Mouse (Mus musculus) macrophage (primary cell): ENCODE measurements around the gene Lamc2. TPM values are rescaled to one million over a fixed set of nuclear protein-coding genes. Genes with fewer than 3 reads are reported as not detected.

Experiments used
- H3K27ac ChIP-seq: fragments of 350-480 bp; formaldehyde crosslinking; 2 replicates; pipeline ENCODE4 v1.9.0; 2021
- H3K36me3 ChIP-seq: fragments of 350-480 bp; formaldehyde crosslinking; 2 replicates; pipeline ENCODE4 v1.9.0; 2021; ENCODE audit errors: inconsistent target
- H3K4me3 ChIP-seq: fragments of 350-480 bp; formaldehyde crosslinking; 2 replicates; pipeline ENCODE4 v1.9.0; 2021; ENCODE audit errors: inconsistent target
- H3K79me2 ChIP-seq: fragments of 350-480 bp; formaldehyde crosslinking; 2 replicates; pipeline ENCODE4 v1.9.0; 2021; ENCODE audit errors: inconsistent target
- WGBS: methylation state at CpG from one replicate; pipeline ENCODE4 v1.1.7; 2026; ENCODE audit warnings: inconsistent platforms; ENCODE audit not compliant: missing documents; 5-methylcytosine and 5-hydroxymethylcytosine counted together
- polyA plus RNA-seq: library from polyadenylated mRNA; stranded (reverse); fragments of 250-400 nt; gene quantifications from 3 replicates; pipeline ENCODE4 v1.2.4, GENCODE M21; 2018; ENCODE audit warnings: inconsistent platforms

The Lamc2 gene
- polyA plus RNA-seq, 1 experiment from 2014 or later = not detected

DNA sequence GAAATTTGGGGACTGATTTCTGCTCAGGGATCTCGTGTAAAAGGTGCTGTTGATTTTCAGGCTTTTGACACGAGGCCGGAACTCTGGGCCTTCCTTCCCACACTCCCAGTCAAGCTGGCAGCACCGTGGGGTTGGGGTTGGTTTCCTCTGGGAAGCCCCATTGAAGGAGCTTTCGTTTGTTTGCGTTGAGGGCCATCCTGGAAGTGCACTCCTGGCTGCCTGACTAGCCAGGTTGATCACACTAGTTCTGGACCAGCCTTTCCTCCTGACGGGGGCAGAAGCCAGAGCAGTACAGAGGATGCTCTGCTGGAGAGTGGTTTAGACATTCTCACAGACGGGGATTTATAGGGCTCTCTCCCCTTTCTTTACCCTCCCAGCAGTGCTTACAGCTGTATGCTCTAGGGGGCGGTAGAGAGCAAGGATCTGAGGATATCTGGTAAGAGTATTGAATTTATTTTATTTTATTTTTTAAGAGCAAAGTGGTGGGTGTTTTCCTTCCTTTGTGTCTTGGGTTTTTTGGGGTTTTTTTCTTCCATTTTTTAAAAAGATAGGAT is 84.8 kb downstream of the Lamc2 start:
- 16% methylated on average over 9 of the region's 9 CpGs for WGBS
- H3K4me3 ChIP-seq = no peak overlapping the region
- no peak overlapping the region for H3K27ac ChIP-seq

DNA sequence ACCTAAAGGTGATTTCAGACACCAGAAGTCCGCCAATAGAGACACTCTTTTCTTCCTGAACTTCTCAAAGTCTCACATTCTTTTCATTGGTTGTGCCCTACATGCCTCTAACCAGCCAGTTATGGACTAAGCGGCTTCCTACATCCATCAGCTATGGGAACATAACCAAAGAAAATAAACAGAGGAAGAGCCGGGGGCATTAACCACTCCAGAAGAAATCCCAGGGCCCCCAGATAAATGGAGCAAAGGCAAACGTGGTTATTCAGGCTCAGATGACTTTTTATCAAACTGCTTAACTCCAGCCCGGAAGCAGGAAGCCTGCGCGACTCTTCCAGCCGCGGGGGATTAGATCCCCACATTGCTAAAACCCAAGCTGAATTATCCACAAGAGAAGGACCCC is 85.3 kb downstream of the Lamc2 start:
- WGBS = 40% methylated on average over 9 of the region's 9 CpGs
- no peaks in the 10 kb centered on the region for H3K79me2 ChIP-seq
- no peak overlapping the region for H3K4me3 ChIP-seq
- H3K27ac ChIP-seq = no peak overlapping the region
- H3K36me3 ChIP-seq = no peaks in the 10 kb centered on the region

More for the DNA sequence above, 84.8 kb downstream of the Lamc2 start:
- Histone ChIP-seq H3K79me2 (no peaks in the 10 kb centered on the region), H3K36me3 (no peaks in the 10 kb centered on the region)

DNA sequence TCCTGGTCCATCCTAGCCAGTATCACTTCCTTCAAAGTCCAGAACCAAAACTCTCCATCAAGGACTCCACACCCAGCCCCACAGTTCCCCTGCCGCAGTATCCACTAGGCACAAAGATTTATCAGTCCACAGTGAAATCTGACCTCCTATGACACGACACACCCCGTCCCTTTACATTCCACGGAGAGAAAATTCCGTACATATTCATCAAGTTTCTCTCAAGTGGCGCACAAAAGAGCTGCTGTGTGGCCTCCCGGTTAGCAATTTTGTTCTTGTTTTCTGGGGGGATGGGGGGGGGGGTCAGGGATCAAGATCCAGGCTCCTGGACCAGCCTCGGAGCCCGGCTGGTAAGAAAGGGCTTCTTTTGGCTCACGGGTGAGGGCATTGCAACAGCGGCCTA is 87.7 kb downstream of the Lamc2 start:
- Histone ChIP-seq H3K79me2 (no peaks in the 10 kb centered on the region), H3K4me3 (no peak overlapping the region), H3K27ac (no peak overlapping the region), H3K36me3 (no peaks in the 10 kb centered on the region)
- WGBS = 93% methylated on average over 11 of the region's 11 CpGs

GRCm38 (mm10) chr1:153097017-153097675 is 89.1 kb downstream of the Lamc2 start:
- Histone ChIP-seq H3K79me2 (no peaks in the 10 kb centered on the region), H3K27ac (no peak overlapping the region), H3K36me3 (no peaks in the 10 kb centered on the region), H3K4me3 (no peak overlapping the region)
- WGBS = 89% methylated on average over 6 of the region's 6 CpGs

DNA sequence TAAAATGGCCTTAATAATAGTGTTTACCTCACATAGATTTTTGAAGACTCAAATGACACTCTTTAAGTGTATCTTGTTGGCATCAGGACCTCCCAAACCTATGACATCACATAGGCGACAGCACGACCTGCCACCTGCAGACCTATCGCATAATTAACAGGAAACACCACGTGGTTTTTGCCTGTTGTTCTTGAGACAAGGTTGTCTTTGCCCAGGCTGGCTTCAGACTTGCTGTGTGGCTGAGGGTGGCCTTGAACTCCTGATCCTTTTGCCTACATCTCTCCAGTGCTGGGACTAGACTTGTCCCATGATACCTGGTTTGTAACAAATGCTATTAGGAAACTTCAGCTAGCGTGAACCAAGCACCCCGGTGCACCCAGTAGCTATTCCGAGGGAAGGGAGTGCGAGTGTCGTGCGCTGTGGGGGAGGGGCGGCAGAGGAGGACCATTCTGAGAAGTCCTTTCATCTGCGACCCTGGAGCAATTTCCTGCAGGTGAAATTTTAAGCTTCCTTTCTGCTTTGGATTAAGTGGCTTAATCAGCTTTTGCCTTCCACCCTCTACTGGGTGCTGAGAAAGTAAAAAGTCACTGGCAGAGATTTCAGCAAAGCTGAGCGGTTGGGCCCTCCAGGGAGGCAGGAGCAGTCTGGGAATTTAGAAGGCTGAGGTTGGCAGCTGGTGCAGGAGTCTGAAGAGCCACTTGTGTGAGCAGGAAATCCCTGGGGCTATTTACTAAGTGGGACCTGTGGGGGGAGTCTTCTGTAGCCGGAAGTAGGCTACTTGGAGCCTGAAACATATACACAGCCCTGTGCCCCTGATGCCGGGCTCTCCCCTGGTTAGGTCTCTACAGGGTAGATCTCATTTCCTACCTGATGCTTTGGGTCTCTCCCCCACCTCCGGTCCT is 90.2 kb downstream of the Lamc2 start:
- H3K27ac ChIP-seq = no peak overlapping the region
- 22% methylated on average over 16 of the region's 16 CpGs for WGBS
- H3K79me2 ChIP-seq = no peaks in the 10 kb centered on the region
- no peak overlapping the region for H3K4me3 ChIP-seq
- no peaks in the 10 kb centered on the region for H3K36me3 ChIP-seq

DNA sequence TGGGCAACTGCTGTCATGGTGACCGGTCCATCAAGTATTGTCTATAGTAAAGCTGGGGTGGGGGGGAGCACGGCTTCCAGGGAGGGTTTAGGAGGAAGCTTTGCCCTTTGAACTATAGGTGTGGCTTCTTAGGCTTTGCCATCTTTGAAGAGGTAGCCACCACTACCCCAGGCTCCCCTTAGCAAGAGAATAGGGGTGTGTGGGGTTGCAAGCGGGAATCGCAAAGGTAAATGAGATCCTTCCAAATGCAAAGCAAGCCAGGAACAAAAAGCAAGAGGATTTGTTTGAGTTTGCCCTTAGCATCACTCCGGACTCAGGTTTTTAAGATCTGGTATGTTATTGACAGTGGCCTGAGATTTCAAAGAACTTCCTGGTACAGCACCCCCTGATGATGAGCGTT is 90.9 kb downstream of the Lamc2 start:
- H3K36me3 ChIP-seq = no peaks in the 10 kb centered on the region
- H3K4me3 ChIP-seq = no peak overlapping the region
- no peak overlapping the region for H3K27ac ChIP-seq
- H3K79me2 ChIP-seq = no peaks in the 10 kb centered on the region
- WGBS = 73% methylated on average over 6 of the region's 6 CpGs

GRCm38 (mm10) chr1:153094226-153095076 is 91.8 kb downstream of the Lamc2 start:
- 48% methylated on average over 10 of the region's 12 CpGs for WGBS
- no peak overlapping the region for H3K4me3 ChIP-seq
- H3K36me3 ChIP-seq = no peaks in the 10 kb centered on the region
- H3K79me2 ChIP-seq = no peaks in the 10 kb centered on the region
- no peak overlapping the region for H3K27ac ChIP-seq

GRCm38 (mm10) chr1:153093581-153093980 is 92.7 kb downstream of the Lamc2 start:
- Histone ChIP-seq H3K79me2 (no peaks in the 10 kb centered on the region), H3K4me3 (no peak overlapping the region), H3K36me3 (no peaks in the 10 kb centered on the region)

DNA sequence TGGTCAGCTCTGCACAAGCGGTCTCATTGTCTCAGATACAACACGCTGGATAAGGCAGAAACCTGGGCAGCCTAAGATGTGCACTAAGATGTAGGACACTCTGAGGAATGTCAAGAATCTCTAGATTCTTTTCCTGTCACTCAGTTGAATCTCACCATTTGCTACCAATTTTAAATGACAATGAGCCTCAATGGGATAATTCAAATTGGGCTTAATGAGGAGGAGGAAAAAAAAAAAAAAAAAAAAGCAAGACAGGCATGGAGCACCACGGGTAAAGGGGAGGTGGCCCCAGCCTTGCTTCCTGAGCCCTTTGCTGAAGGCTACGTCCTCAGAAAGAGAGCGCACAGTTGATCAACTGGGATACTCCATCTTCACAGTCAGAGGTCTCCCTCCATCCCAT is 93.1 kb downstream of the Lamc2 start:
- 71% methylated on average over 5 of the region's 5 CpGs for WGBS

More at GRCm38 (mm10) chr1:153093581-153093980, 92.7 kb downstream of the Lamc2 start:
- WGBS = 67% methylated on average over 4 of the region's 4 CpGs
- no peak overlapping the region for H3K27ac ChIP-seq

GRCm38 (mm10) chr1:153092237-153092975 is 93.8 kb downstream of the Lamc2 start:
- Histone ChIP-seq H3K27ac (no peak overlapping the region), H3K4me3 (no peak overlapping the region)

More for the DNA sequence above, 93.1 kb downstream of the Lamc2 start:
- no peak overlapping the region for H3K4me3 ChIP-seq
- no peaks in the 10 kb centered on the region for H3K36me3 ChIP-seq
- no peak overlapping the region for H3K27ac ChIP-seq
- H3K79me2 ChIP-seq = no peaks in the 10 kb centered on the region

DNA sequence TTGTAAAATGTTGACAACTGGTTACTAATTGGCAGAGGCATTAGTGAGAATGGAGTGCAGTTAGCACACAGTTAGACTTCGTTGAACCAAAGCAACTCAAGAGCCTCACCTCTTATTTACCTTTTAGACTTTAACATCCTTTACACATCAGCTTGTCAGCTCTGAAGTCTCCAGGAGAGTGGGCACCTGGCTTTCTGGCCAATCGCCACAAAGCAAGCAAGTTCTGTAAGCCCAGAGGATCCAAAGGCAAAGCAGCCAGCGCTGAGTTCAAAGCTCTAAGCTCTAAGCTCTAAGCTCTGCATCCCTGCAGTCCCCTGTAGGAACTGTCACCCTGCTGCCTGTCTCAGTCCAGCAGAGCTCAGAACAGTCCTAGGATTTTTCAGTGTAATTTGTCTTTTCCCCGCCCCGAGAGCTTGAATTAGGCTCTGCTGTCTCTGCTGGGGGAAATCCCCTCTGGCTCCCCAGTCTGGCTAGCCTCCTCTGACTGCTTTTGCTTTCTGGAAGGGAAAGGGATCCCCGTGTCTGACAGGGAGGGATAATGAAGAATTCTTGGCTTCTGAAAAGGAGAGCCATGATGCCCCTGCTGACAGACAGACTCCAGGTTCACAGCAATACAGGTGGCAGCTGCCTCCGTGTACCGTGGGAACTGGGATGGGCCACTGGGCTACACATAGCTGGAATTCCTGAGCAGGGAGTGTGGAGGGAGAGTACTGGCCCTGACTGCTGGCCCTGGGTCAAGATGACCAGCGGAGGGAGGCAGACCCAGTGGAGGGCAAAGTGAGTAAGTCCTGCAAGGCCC is 94.6 kb downstream of the Lamc2 start:
- Histone ChIP-seq H3K27ac (no peak overlapping the region), H3K36me3 (no peaks in the 10 kb centered on the region), H3K4me3 (no peak overlapping the region), H3K79me2 (no peaks in the 10 kb centered on the region)
- WGBS = 66% methylated on average over 9 of the region's 9 CpGs

More at GRCm38 (mm10) chr1:153092237-153092975, 93.8 kb downstream of the Lamc2 start:
- H3K36me3 ChIP-seq = no peaks in the 10 kb centered on the region
- 63% methylated on average over 5 of the region's 5 CpGs for WGBS
- no peaks in the 10 kb centered on the region for H3K79me2 ChIP-seq

DNA sequence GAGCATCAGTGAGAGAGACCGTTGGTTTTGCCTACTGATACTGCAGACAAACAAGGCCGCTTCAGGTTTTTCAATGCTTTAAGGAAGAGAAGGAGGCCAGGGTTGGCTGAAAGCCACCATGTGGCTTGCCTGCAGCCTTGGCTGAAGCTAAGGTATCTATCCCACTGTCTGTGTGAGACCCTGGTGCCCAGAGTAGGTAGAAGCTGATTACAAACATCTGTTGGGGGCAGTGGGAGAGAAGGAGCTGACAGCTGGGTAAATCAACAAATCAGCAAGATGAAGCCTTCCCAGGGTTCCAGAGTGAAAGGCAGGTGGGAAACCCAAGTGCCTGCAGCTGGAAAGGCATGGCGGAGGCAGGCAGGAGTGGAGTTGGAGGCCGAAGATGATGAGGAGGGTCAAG is 95.4 kb downstream of the Lamc2 start:
- no peak overlapping the region for H3K4me3 ChIP-seq
- H3K36me3 ChIP-seq = no peaks in the 10 kb centered on the region
- no peaks in the 10 kb centered on the region for H3K79me2 ChIP-seq
- no peak overlapping the region for H3K27ac ChIP-seq
- 90% methylated on average over 4 of the region's 4 CpGs for WGBS

GRCm38 (mm10) chr1:153090081-153090480 is 96.2 kb downstream of the Lamc2 start:
- 63% methylated on average over 2 of the region's 2 CpGs for WGBS
- H3K27ac ChIP-seq = no peak overlapping the region

More at GRCm38 (mm10) chr1:153090081-153090480, 96.2 kb downstream of the Lamc2 start:
- no peaks in the 10 kb centered on the region for H3K79me2 ChIP-seq
- H3K36me3 ChIP-seq = no peaks in the 10 kb centered on the region
- no peak overlapping the region for H3K4me3 ChIP-seq
